Mouse (Mus musculus): ENCODE results near the gene Nfyc.

Nfyc gene

GRCm38 (mm10) chr4:120713021-120713420 lies 118.4 kb downstream of the Nfyc start:
- no peak for DNase-seq

- DNase-seq: no peak
Observed at GRCm38 (mm10) chr4:120712236-120712635, 119.1 kb downstream of the Nfyc start.
